Mouse (Mus musculus) E14TG2a.4 (cell line): ENCODE results near the gene Ehf.

Experiments used
- CTCF ChIP-seq: conservative IDR thresholded peaks from 2 replicates; pipeline ENCODE4 v1.5.1; 2014; ENCODE audit warnings: low read length
- NANOG ChIP-seq: IDR thresholded peaks from 2 replicates; pipeline ENCODE4 v1.6.1; 2014; ENCODE audit warnings: borderline replicate concordance, low read length, mixed read lengths

GRCm38 (mm10) chr2:103218323-103218722 is 84.8 kb downstream of the Ehf start:
- TF ChIP-seq NANOG (no peak), CTCF (no peak)
